Mouse (Mus musculus) natural killer cell, adult 2 months (primary cell): ENCODE measurements around the gene Tpcn2.

Source experiments
- DNase-seq, 2 experiments: peaks; one replicate each; pipeline ENCODE4 v3.0.0; 2022; ENCODE audit warnings: low spot score in 2 of 2

Gene Tpcn2

DNA sequence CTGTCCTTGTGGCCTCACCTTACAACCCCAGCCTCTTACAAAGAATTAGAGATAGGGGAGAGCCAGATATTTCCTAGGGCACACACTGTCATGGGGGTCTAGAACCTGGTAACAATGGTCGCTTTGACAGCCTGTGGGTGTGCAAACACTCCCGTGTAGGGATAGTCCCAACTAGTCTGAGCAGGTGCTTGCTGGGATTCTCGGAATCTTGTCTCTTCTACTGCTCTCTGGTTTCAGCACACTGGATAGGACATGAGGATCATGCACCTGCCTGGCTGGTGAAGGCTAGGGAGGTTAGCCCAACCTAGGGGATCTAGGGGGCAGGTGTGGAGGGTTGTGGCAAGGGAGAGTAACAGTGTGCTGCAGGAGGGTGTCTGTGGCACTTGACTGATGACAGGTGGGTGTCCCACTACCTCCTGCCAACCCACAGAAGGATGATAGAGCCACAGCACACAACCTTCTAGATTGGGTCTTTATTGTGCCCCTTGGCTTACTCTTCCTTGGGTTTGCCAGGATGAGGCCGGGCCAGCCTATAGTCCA is 78.4 kb downstream of the Tpcn2 start:
- DNase-seq, result no peak

DNA sequence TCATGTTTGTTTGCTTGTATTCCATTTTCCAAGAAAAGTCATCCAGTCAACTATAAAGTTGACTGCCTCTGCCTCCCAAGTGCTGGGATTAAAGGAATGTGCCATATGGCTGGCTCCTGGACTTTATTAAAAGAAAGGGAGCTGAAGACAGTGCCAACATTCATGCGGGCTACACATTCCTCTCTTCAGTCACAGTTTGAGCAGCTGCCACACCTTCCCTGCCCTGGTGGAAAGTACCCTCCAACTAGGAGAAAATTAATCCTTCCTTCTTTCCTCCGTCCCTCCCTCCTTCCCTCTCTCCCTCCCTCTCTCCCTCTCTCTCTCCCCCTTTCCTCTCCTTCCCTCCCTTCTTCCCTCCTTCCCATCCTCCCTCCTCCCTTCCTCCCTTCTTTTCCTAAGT is 84.1 kb downstream of the Tpcn2 start:
- DNase-seq, result no peak

DNA sequence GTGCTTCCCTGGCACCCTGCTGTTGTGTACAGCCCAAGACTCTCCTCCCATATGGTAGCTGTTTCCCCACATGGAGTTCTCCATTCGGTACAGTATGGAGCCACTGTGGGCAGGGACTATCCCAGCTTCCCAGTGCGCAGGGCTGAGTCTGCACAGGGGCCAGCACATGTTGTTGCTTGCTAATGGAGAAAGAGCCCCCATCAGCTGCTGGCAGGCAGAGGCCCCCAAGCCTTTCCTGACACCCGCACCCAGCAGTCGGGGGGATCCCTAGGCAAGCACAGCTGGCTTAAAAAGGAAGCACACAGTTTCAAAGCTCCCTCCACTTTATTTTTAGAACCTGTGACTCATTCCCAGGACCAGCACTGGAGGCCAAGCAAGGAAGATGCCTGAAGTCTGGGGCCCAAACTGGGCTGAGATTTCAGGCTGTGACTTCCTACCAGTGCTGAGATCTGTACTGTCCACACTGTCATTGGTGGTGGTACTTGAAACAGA is 85.5 kb downstream of the Tpcn2 start:
- no peak for DNase-seq

DNA sequence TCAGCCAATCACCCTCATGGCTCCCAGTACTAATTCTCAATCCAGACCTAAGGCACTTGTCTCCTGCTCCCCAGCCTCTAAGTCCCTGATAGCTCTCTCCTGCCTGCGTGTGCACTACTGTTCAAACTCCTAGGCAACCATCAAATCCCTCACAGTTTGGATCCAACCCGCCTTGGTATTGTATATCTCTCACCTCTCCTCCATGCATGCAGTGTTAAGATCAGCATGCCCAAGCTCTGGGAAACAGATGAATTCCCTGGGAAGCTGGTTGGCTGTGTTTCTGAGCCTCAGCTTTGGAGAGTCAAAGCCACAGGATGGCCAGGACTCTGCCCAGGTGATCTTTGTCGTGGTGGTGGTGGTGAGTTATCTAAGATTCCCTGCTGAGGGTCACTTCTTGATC is 86.1 kb downstream of the Tpcn2 start:
- no peak for DNase-seq

DNA sequence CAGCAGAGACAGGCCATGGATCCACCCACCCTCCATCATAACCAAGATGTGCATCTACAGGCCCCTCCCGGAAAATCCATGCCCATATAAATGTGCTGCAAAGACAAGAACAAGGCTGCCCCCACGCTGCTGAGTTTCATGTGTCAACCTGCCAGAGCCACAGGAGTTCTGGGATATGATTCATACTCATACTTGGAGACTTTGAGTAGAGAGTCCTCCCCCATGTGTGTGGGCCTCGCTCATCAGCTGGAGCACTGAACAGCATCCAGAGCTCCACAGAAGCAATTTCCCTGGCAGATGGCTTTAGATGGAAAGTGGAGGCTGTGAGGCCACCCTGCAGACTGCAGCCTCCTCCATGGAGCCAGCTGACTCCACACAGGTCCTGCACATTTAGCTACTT is 86.8 kb downstream of the Tpcn2 start:
- no peak for DNase-seq

DNA sequence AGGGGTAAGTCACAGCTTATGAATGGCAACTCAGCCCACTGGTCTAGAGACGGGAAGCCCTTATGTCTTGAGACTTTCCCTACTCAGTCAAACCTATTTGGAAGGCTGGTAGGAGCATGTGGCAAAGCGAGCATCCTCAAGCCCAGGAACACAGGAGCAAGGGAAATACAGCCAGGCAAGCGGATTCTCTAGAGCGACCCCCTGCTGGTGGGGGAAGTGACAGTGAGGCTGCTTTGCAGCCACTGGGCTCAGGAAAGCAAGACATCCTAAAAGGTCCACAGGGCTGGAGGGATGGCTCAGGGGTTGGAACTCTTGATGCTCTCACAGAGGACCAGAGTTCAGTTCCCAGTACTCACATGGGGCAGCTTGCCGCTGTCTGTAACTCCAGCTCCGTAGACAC is 87.5 kb downstream of the Tpcn2 start:
- DNase-seq, result no peak

DNA sequence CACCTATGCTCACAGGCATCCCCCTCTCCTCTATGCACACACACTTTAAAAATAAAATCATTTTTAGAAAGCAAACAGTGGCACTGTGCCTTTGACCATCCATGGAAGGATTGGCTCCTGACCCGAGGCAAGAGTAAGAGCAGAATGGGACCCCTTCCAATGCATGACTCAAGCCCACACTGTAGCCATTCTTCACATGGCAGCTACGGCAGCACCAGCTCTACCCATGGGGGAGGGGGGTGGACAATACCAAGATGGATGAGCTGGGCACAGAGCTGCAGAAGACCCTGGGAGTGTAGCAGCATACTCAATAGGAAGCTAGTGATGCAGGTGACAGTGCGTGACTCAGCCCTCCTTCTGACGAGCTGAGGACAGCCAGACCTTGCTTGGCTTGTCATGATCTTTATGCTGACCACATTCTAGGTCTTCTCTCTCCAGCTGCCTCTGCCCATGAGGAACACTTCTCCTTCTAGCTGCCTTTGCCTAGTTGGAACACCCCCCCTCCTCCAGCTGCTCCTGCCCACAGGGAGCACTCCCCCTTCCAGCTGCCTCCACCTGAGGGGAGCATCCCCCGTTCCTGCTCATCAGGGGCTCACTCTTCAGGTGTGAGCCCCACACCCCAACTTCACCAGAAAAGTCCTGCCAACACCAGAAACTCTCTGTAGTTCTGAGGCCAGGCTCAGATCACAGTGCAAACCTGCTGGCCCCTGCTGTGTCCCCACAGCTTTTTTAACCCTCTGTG is 88.5 kb downstream of the Tpcn2 start:
- DNase-seq, result no peak

DNA sequence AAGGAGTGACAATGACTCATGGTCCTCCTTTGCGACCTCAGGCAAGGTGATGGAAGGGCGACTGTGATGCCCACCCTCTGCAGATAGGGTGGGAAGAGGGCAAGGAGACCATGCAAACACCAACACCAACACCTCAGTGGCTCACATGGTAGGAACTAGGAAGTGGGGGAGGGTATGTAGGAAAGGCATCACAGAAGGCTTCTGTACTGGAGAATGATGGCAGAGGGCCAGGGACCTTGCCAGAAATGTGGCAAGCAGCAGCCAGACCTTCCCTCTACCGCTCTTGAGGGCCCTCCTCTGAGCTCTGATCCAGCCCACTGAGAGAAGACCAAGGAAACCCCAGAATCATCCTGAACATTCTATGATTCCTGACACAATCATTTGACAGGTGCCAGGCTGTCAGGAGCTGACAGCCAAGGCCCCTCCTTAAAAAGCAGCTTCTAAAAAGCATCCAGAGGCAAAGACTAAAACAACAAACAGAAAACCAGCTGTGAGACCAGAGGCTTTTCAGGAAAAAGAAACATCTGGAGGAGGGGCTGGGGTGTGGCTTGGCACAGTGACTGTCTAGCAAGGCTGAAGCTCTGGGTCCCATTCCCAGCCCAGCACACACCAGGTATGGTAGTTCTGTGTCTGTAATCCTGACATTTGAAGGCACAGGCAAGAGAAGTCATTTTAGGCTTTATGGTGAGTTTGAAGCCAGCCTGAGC is 89.2 kb downstream of the Tpcn2 start:
- no peak for DNase-seq

DNA sequence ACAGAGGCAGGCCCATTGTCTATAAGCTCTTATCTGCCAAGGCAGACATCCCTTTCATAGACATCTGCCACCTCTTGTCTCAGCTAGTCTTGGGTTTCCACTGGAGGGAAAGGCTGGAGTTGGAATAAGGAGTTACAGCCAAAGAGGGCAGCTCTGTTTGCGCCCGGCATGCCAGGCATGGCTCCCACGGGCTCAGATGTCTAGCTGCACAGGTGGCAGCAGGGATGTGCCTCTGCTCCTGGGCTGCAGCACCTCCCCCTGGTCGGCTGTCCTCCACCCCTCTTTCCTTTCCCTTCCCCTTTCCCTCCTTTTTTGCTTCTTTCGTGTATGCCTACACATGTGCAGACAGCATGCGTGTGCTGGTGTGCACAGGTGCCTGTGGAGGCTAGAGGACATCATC is 91.0 kb downstream of the Tpcn2 start:
- DNase-seq, result no peak

DNA sequence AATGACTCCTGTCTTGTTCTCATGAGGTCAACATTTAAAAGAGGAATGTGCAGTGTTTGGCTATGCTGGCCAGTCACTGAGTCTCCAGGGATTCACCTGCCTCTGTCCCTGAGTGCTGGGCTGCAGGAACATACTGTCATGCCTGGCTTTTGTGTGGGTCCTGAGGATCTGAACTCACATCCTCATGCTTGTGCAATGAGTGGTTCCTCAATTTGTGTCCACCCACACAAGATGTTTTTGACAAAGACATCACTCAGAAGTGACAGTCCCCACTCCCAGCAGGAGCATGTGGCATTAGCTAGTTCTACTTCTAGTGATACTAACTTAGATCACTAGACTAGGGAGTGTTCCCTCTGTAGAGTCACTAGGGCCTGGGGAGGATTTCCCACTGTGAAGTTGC is 93.3 kb downstream of the Tpcn2 start:
- DNase-seq, result no peak

DNA sequence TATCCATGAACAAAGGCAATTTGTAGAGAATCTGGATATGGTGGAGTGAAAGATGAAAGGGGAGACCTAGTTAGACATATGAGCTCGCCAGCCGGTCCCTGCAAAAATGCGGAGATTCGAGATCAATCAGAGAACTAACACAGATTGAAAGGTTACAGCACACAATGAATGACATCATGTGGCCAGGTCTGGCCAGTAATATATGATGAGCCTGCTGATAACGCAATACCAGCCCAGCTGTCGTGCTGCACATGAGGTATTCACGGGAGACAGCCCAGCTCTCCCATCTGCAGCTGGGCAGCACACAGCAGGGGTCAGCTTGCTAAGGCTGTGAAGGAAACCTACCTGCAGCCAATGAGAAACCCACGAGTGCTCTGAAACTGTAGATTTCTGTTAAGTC is 94.5 kb downstream of the Tpcn2 start:
- DNase-seq, result no peak

DNA sequence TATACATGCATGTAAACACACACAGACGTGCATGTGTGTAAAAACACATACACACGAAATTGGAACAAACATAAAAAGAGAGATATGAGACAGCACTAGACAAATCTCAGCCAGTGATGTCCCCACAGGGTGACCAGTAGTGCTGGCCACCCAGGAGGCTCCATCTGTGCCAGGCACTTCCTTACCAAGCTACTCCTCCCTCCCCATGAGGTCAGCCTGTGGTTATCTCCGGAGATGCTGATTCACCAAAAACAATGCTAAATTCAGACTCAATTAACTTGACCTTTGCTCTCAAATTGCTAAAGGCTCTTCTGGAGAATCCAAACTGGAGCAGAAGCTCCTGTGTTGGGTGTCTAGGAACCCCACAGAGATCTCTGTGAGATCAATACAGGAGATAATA is 96.0 kb downstream of the Tpcn2 start:
- DNase-seq, result no peak

DNA sequence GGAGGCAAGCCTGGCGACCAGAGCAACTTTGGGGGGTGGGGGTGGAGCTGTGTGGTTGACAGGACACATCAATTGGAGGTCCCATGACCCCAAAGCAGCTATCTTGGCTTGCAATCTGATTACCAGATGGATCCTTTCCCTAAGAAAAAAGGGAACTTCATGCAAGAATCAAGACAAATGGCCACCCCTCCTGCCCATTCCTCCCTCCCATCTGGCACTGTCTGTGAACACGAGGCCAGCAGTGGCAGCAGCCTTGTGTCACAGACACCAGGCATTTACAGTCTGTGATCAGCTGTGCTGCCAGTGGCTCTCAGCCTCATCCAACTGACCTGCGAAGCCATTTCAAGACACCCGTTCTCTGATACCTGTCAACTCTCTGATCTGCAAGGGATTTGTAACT is 101.4 kb downstream of the Tpcn2 start:
- DNase-seq, result no peak

DNA sequence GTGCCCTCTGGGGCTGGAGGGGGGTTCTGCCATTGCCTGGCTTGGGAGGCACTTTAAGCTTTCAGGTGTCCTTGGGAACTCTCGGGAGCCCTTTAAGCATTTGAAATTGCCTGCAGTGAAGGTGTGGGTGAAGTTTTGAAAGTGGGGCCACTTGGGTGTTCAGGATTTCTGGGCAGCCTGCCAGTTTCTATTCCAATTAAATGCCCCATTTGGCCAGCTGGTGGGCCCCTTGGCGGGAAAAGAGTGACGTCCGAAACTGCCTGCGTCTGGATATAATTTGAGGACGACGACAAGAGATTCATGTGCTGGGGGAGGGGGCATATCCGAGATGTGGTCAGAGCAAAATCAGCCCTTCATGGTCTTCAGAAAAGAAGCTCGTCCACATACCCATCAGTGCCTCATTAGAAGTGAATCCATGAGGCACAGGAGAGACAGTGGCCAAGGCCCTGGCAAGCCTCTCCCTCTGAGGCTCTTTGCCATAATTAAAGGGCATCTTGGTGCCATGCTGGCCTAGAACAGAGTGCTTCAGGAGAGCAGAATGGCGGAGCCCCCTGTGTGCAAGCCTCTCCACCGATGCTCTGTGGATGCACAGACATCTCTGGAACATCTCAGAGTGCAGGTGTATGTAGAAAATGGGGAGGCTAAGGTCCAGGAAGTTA is 102.3 kb downstream of the Tpcn2 start:
- DNase-seq, result no peak

DNA sequence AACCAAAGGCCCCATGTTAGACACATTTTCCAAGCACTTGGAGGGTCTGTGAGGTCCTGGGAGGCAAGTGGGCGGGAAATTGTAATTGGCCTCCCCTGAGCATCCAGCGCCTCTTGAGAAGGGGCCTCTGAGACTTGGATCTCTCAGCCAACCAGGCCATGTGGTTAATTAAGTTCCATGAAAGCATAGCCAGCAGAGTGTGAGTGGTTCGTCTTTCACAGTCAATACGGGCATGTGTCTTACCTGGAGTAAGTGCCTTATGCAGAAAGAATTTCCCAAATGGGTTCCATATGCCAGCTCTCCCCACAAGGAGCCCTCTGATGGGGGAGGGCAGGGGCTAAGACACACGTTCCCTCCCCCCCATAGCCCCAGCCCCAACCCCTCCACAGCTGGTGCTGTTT is 104.1 kb downstream of the Tpcn2 start:
- DNase-seq, result no peak

DNA sequence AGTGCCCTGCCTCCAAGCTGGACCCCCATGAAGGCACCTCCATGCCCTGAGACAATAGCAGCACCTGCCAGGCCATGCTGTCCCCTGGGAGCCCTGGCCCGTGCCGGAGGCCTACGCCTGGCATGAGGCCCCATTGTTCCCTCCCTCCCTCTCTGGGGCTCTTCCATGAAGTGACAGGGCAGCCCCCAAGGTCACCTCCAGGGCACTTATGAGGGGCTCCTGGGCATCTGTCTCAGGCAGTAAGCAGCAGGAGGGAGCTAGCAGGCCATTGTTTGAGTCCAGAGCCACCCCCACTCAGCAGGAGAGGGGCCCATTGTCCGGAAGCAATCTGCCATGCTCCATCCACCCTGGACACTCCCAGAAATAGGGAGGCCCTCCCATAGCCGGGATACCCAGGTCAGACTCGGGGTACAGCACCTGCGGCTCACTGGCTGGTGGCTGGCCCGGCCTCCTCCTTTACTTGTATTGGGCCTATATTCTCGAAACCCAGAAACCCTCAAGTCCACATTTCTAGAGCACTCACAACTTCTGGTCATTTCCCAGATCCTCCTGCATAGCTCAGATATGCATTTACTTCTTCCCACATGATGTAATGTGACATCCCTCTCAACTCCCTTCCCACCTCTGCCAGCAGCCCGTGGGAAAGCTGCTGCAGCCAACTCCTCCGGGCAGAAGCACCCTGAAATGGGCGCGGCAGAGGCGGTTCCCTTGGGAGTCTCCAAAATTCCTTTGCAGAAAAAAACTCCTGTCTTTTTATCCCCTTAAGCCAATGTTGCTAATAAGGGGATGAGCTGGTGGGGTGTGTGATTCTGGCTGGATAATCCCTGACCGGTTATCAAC is 106.8 kb downstream of the Tpcn2 start:
- no peak for DNase-seq

DNA sequence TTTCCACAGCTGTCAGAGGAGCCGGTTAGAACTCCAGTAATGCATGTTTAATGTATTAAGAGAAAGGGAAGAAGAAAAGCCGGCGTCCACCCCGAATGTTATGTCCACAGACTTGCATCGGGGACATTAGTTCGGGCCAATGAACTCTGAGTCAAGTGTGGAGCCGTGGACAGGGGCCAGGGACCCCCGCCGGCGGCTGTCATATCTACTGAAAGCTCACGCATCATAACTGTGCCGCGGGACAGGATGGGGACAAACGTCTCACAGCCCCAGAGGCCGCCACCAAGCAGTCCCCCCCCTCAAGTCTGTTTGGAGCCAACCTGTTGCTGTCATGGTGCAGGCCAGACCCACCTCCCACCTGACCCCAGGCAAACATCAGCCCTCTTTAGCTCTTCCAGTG is 110.2 kb downstream of the Tpcn2 start:
- no peak for DNase-seq

DNA sequence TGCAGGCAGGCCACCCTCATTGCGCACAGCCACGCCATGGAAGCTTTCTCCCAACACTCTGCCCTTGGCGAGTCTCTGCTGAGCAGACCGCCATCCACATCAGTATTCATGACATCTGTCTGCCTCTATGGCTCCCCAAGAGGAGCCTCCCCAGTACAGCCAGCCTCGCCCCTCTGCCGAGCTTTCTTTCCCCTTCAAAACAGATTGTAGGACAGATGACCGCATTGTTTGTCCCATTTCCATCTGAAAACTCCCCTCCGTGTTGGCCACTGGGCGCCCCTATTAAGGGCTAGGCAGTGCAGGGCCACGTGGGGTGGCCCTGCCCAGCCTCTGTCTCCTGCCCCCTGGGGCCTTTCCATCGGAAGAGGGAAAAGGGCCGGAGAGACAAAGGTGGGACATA is 110.7 kb downstream of the Tpcn2 start:
- DNase-seq, result no peak

DNA sequence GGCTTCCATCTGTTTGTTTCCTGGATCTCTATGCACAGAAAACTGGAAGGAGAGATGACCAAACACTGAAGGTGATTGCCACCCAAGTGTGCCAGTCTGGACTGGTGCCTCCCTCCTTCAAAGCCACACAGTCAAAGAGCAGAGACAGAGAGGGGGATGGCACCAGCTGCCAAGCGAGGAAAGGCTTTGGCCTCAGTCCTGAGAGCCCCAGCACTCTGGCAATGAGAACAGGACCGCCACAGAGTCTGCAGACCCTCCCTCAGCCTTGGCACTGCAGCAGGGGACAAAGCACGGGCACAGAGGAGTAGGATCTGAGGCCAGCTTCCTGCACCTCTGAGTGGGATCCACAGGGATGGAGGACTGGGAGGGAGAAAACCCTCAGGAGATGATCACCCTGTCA is 114.1 kb downstream of the Tpcn2 start:
- DNase-seq, result no peak

DNA sequence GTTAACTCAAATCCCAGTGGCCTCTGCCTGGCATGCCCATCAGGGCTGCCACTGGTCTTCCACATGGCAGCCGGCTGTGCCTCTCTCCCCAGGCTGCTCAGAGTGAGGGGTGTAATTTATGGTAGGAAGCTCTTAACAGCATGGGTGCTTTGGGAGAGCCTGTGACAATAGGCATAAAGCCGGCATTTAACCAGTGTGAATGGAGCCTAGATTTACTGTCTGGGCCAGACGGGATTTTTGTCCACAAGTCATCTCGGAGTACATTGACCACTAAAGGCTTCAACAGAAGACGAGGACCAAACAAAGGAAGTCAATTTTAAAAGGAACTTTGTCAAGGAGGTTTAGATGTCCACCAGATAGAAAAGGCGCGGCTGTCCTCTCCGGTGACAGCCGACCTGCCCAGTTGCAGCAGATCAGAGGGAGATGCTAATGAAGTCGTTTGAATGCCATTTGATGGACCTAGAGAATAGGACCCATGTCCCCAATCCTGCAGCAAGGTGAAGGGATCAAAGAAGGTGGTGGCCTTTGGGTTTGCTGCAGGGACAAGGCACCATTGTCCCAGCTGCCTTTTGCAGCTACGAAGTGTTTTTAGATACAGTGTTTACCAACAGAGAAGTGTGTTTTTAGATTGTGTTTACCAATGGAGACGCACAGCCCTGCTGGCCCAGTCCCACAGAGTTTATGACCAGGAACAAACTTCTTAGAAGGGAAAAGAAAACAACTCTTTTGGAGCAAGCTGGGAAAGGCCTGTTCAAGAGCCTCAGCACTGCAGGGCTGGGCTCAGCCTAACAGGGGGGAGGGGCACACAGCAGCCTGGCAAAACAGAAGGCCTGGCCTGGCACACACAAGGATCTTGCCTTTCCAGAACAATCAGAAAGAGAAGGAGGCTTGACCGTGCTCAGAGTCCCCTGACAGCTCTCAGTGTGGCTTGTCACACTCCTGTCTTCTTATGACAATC is 124.2 kb downstream of the Tpcn2 start:
- DNase-seq, result no peak

DNA sequence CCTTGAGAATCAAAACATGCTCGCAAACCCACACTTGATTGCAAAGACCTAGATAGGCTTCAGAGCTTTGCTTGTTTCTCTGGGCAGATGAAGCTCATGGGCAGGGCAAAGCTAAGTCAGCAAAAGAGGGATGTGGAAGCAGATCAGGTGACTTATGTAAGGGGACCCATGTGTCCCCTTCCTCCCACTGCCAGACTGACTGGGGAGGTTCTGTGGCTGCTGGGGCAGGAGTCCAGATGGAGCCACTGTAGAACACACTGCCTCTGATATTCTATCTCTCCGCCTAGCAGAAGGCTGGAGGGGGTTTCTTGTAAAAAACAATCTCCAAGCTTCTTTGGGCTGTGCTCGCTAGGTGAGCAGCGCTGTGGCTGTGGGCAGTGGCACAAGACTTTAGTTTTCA is 128.1 kb downstream of the Tpcn2 start:
- no peak for DNase-seq
